Mouse (Mus musculus) spleen, adult 18-20 months (tissue): ENCODE measurements around the gene Gm10491.
A peak's percentile ranks its signal among the peaks of the same experiment; 100 is the strongest.
"Not testable (repeated sequence)": the region's sequence is repeated elsewhere in the genome, so short reads cannot be mapped to it uniquely, and the experiment has no call there.

ENCODE experiments used
- DNase-seq, 2 experiments: peaks; one replicate each; pipeline ENCODE4 v3.0.0; 2022; ENCODE audit warnings: mixed read lengths in 2 of 2

Gene Gm10491

GRCm38 (mm10) chrX:7907735-7908134 lies at the start of gene Gm10491:
TSS of gene Gm10491 (minus strand) at chrX:7907835.
- DNase-seq: no peak

DNA sequence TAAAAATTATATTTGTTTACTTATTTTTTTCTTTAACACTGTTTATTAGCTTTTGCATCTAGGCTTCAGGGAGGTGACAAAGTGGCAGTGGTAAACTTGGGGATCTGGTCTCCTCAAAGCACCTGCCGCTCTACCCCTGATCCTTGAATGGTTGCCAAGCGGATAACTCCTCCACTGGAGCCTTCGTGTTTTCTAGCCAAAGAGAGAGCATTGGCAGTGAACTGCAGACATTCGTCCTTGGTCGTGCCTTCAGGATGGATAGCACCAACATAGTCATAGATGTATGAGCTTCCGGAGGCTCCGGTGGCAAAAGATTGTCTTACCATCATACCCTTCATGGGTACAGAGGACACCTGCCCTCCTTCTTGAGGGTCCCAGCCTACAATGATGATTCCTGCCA lies 42.5 kb upstream of the Gm10491 start:
- DNase-seq: no peak

GRCm38 (mm10) chrX:7947900-7948492 lies 40.4 kb upstream of the Gm10491 start:
- peak; percentile 73 to 81 for DNase-seq

- DNase-seq: peak in 1 of 2 experiments; percentile 2
These were observed 39.7 kb upstream of the Gm10491 start, which contains the start of gene Hdac6 for GRCm38 (mm10) chrX:7947108-7947899. TSS of gene Hdac6 (minus strand) at chrX:7947889.

DNA sequence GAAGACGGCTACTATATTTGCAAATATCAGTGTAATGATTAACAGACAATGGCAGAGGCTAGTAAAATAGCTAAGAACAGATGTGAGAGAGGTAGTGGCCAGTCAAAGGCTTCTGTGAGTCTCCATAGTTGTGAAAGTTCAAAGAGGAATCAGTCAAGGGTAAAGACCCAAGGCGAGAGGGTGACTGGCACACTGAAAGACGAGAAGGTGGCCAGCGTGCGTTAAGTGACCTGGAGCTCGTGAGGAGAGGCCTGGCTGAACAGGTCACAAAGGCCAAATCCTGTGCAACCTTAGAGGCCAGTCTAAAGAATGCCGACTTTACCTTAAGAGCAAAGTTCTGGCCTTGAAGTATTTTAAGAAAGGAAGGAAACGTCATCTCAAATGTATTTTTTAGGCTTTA lies 38.0 kb upstream of the Gm10491 start:
- no peak for DNase-seq

DNA sequence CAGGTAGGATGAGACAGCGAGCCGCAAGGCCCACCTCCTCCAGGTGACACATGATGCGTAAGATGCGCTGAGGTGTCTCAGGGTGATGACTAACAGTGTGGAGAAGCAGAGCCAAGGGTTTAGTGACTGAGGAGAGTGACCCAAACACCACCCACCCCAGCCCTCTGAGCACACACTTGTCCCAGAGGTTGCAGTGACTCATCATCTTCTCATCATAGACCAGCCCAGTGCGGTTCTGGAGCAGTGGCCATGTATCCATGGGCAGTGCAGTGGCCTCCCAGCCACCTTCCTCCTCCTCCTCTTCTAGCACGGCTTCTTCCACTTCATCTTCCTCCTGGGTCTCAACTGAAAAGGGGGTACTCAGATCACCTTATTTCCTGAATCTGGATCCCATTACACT lies 30.0 kb upstream of the Gm10491 start:
- no peak for DNase-seq

GRCm38 (mm10) chrX:7936874-7937273 lies 29.2 kb upstream of the Gm10491 start:
- no peak for DNase-seq

DNA sequence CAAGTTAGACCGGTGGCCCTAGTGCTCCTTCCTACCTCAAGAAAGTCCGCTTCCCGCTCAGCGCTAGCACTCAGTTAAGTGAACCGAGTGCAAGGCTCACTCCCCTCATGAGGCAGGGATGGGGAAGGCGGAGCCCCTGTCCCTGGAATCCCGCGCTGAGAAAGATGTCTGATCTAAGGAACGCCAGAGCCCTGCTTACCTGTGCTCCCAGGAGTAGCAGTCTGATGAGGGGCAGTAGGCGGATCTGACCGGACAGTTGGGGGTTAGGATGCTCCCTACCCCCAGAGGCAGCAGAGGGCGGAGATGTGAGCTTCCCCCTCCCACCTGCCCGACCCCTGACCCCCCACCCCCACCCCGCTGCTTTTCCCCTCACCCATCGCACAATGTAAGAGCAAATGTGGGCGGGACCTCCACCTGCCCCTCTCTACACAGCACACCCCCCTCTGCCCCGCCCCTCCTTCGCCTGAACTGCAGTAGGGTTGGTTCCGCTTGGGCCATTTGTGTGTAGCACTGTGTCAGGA lies 20.7 kb upstream of the Gm10491 start, which contains the start of gene Eras:
Eras (minus strand) TSS at position 338 of the 521 bp plus-strand sequence.
- no peak for DNase-seq

- no peak for DNase-seq
These were observed 19.5 kb upstream of the Gm10491 start for GRCm38 (mm10) chrX:7927116-7927515.

GRCm38 (mm10) chrX:7926266-7926665 lies 18.6 kb upstream of the Gm10491 start:
- no peak for DNase-seq

DNA sequence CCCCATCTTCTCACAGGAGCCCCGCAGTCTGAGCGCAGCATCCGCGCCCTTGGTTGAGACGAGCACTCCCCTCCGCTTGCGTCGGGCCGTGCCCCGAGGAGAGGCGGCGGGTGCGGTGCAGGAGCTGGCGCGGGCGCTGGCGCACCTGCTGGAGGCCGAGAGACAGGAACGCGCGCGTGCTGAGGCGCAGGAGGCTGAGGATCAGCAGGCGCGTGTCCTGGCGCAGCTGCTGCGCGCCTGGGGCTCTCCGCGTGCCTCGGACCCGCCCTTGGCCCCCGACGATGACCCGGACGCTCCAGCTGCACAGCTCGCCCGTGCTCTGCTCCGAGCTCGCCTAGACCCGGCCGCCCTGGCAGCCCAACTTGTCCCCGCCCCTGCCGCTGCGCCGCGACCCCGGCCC lies 14.4 kb upstream of the Gm10491 start:
- DNase-seq: no peak

GRCm38 (mm10) chrX:7919601-7920383 lies 12.2 kb upstream of the Gm10491 start, which contains the start of gene Pcsk1n:
TSS of gene Pcsk1n (plus strand) at chrX:7919822.
- no peak for DNase-seq

DNA sequence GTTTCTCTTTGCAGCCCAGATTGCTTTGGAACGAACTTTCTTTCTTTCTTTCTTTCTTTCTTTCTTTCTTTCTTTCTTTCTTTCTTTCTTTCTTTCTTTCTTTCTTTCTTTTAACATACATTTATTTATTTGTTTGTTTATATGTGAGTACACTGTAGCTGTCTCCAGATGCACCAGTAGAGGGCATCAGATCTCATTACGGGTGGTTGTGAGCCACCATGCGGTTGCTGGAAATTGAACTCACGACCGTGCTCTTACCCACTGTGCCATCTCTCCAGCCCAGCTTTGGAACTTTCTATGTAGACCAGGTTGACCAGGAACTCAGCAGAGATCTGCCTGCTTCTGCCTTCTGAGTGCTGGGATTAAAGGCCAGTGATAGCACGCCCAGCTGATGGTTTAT lies 10.3 kb upstream of the Gm10491 start:
- not testable (repeated sequence) for DNase-seq

DNA sequence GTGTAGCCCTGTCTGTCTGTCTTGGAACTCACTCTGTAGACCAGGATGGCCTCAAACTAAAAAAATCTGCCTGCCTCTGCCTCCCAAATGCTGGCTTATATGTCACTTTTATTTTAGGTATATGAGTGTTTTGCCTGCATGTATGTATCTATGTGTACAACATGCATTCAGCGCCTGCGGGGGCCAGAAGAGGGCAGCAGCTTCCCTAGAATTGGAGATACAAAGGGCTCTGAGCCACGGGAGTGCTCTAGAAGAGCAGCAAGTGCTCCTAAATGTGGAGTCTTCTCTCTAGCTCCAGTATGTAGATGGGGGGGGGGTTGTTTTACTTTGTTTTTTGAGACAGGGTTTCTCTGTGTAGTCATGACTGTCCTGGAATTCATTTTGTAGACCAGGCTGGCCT lies 8.0 kb upstream of the Gm10491 start:
- peak; percentile 7 to 20 for DNase-seq

DNA sequence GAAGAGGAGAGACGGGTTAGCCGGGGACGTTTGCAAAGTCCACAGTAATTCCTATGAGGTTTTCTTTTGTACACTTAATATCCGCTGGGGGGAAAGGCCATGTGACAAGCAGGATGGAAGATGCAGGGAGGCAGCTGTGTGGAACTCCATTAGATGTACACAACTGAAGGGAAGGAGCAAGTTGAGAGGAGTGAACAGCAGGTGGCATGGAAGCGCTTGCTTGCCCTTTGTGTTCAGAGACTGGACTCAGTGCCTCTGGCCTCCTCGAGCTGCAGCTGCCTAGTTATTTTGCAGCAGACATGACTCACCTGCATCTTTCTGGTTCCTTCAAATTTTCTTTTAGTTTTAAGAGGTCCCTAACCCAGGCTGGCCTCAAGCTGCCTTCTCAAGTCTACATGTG lies 2.8 kb upstream of the Gm10491 start:
- DNase-seq: no peak

DNA sequence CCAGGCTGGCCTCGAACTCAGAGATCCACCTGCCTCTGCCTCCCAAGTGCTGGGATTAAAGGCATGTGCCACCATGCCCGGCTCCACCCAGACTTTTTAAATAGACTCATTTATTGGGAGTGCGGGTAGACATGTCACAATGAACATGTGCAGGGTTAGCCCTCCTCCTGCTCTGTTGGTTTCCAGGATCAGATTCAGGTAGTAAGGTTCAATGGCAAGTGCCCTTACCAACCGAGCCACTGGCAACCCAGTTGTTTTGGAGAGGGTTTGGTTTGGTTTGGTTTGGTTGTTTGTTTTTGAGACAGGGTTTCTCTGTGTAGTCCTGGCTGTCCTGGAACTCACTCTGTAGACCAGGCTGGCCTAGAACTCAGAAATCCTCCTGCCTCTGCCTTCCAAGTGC lies 1.6 kb upstream of the Gm10491 start, which contains the start of gene Gm10490:
Gm10490 (plus strand) TSS at position 301 of the 400 bp plus-strand sequence.
- DNase-seq: not testable (repeated sequence)

- no peak for DNase-seq
These were observed 3.2 kb downstream of the Gm10491 start for GRCm38 (mm10) chrX:7904441-7904840.

GRCm38 (mm10) chrX:7898880-7899874 lies 8.5 kb downstream of the Gm10491 start, which contains the start of the genes Pqbp1 and Timm17b:
TSS of gene Pqbp1 (minus strand) at chrX:7899269.
TSS of gene Timm17b (plus strand) at chrX:7899357.
- peak; percentile 74 to 78 for DNase-seq

DNA sequence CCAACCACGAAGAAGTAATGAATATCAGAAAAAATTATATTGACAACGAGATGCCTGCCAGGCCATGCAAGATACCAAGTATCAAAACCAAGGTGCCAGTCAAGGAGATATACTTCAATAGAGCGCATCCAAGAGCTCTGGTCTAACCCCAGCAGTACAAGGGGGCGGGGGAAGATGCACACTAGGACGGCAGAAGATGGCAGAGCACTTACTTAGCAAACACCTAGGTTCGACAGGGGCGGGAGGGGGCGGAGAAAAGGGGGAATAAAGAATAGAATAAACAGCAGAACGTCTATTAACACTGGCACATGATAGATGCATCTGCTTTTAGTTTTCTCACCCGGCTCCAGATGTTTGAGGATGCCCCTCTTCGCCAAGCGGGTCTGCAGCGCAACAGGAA lies 9.4 kb downstream of the Gm10491 start:
- peak; percentile 17 to 20 for DNase-seq

GRCm38 (mm10) chrX:7883841-7884567 lies 23.6 kb downstream of the Gm10491 start, which contains the start of gene Slc35a2:
TSS of gene Slc35a2 (plus strand) at chrX:7884028.
- DNase-seq: peak; percentile 57 to 68

DNA sequence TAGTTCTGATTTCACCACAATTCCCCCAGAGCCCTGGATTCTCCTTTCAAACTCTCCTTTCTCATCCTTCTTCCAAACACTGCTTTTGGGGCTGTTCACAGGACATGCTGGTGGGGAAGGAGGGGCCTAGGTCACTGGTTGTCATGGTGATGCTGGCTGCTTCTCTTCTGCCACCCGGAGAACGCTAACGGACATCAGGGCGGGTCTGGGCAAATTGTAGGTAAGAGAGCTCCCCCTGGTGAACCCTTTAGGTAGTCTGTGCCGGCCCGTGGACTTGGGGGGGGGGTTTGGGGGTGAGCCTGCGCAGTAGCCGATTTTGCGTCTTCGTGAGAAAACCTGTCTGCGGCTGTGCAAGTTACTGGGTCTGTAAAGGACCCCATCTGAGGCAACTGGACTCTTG lies 27.8 kb downstream of the Gm10491 start:
- peak; percentile 51 to 60 for DNase-seq
